Mouse (Mus musculus) midbrain, embryonic 12.5 days (tissue): Measurements from ENCODE around the gene Ccdc167. TPM values are rescaled to one million over a fixed set of nuclear protein-coding genes. Genes with fewer than 3 reads are reported as not detected.

Experiments
- ATAC-seq: fragments of 200-750 bp; cut with Nextera tagmentation; 2 replicates; pipeline ENCODE4 v1.8.0; 2017; ENCODE audit warnings: low read depth, moderate TSS enrichment, moderate library complexity; ENCODE audit not compliant: low FRiP score
- H3K27ac ChIP-seq: fragments of 300-500 bp; sonication (generic); replicated peaks from 2 replicates; pipeline ENCODE4 v1.5.1; 2016; ENCODE audit warnings: mild to moderate bottlenecking
- H3K27me3 ChIP-seq: fragments of 300-500 bp; sonication (generic); 2 replicates; pipeline ENCODE4 v1.6.1; 2016; ENCODE audit warnings: mild to moderate bottlenecking
- H3K36me3 ChIP-seq: fragments of 300-500 bp; sonication (generic); 2 replicates; pipeline ENCODE4 v1.6.1; 2016
- H3K4me1 ChIP-seq: fragments of 300-500 bp; sonication (generic); 2 replicates; pipeline ENCODE4 v1.6.1; 2016
- H3K4me2 ChIP-seq: fragments of 300-500 bp; sonication (generic); replicated peaks from 2 replicates; pipeline ENCODE4 v1.6.1; 2016; ENCODE audit warnings: mild to moderate bottlenecking, moderate library complexity
- H3K4me3 ChIP-seq: fragments of 300-500 bp; sonication (generic); 2 replicates; pipeline ENCODE4 v1.5.1; 2016; ENCODE audit warnings: mild to moderate bottlenecking
- H3K9ac ChIP-seq: fragments of 300-500 bp; sonication (generic); replicated peaks from 2 replicates; pipeline ENCODE4 v1.6.1; 2016; ENCODE audit warnings: mild to moderate bottlenecking, moderate library complexity
- H3K9me3 ChIP-seq: fragments of 300-500 bp; sonication (generic); 2 replicates; pipeline ENCODE4 v1.6.1; 2016; ENCODE audit warnings: mild to moderate bottlenecking
- WGBS: fragments of 180-500 bp; shearing (Covaris S2); methylation state at CpG from one replicate; pipeline ENCODE4 v1.1.7; 2016; 5-methylcytosine and 5-hydroxymethylcytosine counted together
- polyA plus RNA-seq: library from polyadenylated mRNA; unstranded; fragments of >200 nt; fragmentation: Nextera tagmentation; extraction: Ambion mirVana; gene quantifications from 2 replicates; pipeline ENCODE4 v1.2.1, GENCODE M21; 2016

Gene Ccdc167
- polyA plus RNA-seq, 1 experiment from 2014 or later, result 15.9 TPM

DNA sequence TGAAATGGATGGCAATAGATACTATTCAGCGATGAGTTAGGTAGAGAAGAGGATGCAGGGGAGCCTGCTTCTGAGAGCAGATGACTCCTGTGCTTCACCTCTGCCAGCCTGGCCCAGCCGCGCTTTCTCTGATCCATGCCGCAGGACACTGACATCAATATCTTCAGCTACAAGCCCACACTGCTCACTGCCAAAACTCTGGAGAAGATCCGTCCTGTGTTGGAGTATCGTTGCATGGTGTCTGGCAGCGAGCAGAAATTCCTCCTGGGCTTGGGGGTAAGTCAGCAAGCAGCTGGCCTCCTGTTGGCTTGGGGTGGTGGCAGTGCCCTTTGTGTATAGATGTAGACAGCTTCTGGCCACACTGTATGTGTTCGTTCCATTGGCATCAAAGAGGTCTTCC, 19.9 kb downstream of the Ccdc167 start:
- no peaks in the 10 kb centered on the region for H3K4me1 ChIP-seq
- peaks cover 83% of the 10 kb centered on the region for H3K36me3 ChIP-seq
- no peak for ATAC-seq
- H3K27ac ChIP-seq, result no peak overlapping the region
- H3K9ac ChIP-seq, result no peak overlapping the region
- 98% methylated on average over 8 of the region's 8 CpGs for WGBS
- H3K27me3 ChIP-seq, result no peaks in the 10 kb centered on the region
- no peaks in the 10 kb centered on the region for H3K9me3 ChIP-seq
- H3K4me3 ChIP-seq, result no peak overlapping the region
- no peak overlapping the region for H3K4me2 ChIP-seq

DNA sequence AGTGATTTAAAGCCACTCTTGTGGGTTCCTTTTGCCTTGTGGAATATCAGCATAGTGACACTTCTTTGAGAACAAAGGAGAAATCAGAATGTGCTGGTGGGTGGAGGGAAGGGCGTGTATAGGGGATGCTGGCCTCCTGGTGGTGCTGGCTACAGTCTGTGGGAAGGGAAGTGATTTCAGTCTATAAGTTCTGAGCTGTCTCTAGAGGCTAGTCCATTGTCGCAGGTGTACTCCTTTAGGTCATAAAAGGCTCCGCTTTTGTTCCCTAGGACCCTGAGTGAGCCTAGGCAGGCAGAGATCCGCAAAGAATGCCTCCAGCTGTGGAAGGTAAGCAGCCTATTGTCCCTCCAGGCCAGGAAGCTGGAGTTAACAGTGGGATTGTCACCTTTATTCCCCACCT, 22.3 kb downstream of the Ccdc167 start:
- Histone ChIP-seq H3K9ac (no peak overlapping the region), H3K9me3 (no peaks in the 10 kb centered on the region), H3K4me1 (no peaks in the 10 kb centered on the region), H3K4me2 (no peak overlapping the region), H3K36me3 (peaks cover 82% of the 10 kb centered on the region), H3K4me3 (no peak overlapping the region), H3K27me3 (no peaks in the 10 kb centered on the region), H3K27ac (no peak overlapping the region)
- no peak for ATAC-seq
- 86% methylated on average over 4 of the region's 4 CpGs for WGBS

- H3K27ac ChIP-seq, result no peak overlapping the region
- ATAC-seq, result no peak
- H3K9me3 ChIP-seq, result no peaks in the 10 kb centered on the region
- H3K4me3 ChIP-seq, result no peak overlapping the region
- no peak overlapping the region for H3K4me2 ChIP-seq
- H3K27me3 ChIP-seq, result no peaks in the 10 kb centered on the region
- 79% methylated on average over 2 of the region's 2 CpGs for WGBS
- peaks cover 79% of the 10 kb centered on the region for H3K36me3 ChIP-seq
- H3K9ac ChIP-seq, result no peak overlapping the region
- no peaks in the 10 kb centered on the region for H3K4me1 ChIP-seq
These were observed 23.3 kb downstream of the Ccdc167 start for GRCm38 (mm10) chr17:29693571-29693970.

DNA sequence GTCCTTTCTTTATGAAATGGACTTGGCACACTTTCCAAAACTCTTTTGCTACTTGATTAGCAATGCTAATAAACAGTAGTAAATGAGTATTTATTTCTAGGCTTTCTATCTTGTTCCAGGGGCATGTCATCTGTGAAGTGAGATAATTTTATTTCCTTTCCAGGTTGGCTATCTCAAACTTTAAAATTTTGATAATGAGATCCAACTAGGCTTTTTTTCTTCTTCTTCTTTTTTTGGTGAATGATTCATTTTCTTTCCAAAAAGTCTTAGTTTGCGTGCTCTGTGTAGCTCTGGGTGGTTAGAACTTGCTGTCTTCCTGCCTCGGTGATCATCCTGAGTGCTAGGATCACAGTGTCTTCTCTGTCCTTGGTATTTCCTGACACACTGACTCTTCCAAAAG, 24.0 kb downstream of the Ccdc167 start:
- H3K36me3 ChIP-seq, result peaks cover 78% of the 10 kb centered on the region
- no peak overlapping the region for H3K4me2 ChIP-seq
- WGBS, result 90% methylated on average over 2 of the region's 2 CpGs
- no peak overlapping the region for H3K9ac ChIP-seq
- H3K27me3 ChIP-seq, result no peaks in the 10 kb centered on the region
- H3K27ac ChIP-seq, result no peak overlapping the region
- no peaks in the 10 kb centered on the region for H3K4me1 ChIP-seq
- H3K9me3 ChIP-seq, result no peaks in the 10 kb centered on the region
- H3K4me3 ChIP-seq, result no peak overlapping the region
- ATAC-seq, result no peak

DNA sequence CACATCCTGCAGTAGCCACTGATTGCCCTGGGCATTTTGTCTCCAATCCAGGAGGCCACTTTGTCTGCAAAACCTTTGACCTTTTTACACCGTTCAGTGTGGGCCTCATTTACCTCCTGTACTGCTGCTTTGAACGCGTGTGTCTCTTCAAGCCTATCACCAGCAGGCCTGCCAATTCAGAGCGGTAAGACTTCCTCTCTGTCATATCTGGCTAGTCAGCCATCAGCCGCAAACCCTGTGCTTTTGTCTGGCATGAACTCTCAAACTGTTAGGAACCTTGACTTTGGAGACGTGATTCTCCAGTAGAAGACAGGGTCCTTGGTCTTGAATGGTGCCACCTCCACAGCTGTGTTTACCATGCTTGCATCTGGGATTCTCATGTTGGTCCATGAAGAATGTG, 26.6 kb downstream of the Ccdc167 start:
- Histone ChIP-seq H3K4me3 (no peak overlapping the region), H3K36me3 (peaks cover 80% of the 10 kb centered on the region), H3K4me2 (no peak overlapping the region), H3K9ac (no peak overlapping the region), H3K4me1 (no peaks in the 10 kb centered on the region), H3K9me3 (no peaks in the 10 kb centered on the region), H3K27me3 (no peaks in the 10 kb centered on the region), H3K27ac (no peak overlapping the region)
- no peak for ATAC-seq
- 86% methylated on average over 6 of the region's 6 CpGs for WGBS

DNA sequence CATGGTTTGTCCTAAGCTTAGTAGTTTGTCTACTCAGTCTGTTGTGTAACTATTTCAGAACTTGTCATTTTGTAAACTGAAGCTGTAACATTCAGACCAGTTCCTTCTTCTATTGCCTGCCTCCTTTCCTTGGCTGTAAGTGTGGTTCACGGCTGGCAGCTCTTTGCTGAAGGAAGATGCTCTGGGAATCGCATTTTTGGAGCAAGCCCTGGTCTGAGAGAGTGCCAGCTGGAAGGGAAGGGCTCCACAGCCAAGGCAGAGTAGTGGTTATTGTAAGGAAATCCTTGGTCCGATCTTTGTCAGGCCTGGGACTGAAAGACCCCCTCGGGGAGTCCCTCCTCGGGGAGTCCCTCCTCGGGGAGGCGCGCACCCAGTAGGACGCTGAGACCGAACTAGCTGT, 28.2 kb downstream of the Ccdc167 start:
- no peaks in the 10 kb centered on the region for H3K4me1 ChIP-seq
- 95% methylated on average over 10 of the region's 10 CpGs for WGBS
- no peak overlapping the region for H3K27ac ChIP-seq
- H3K36me3 ChIP-seq, result peaks cover 80% of the 10 kb centered on the region
- H3K9me3 ChIP-seq, result no peaks in the 10 kb centered on the region
- no peak for ATAC-seq
- no peaks in the 10 kb centered on the region for H3K27me3 ChIP-seq
- no peak overlapping the region for H3K4me2 ChIP-seq
- no peak overlapping the region for H3K9ac ChIP-seq
- no peak overlapping the region for H3K4me3 ChIP-seq

DNA sequence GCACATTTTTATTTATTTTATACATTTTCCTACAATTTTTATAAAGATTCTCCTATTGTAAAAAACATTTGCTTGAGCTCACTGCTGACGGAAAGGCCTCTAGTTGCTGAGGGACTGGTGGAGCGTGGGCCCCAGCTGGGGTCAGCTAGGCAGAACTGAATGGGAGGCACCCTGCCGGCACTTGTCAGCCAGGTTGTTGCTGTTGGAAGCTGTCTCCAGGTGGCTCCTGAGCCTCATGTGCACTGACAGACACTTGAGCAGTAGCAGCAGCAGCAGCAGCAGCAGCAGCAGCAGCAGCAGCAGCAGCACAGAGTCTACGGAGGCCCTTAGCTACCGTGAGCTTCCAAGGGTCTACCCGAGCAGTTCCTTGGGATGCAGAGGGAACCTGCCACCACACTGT, 29.5 kb downstream of the Ccdc167 start:
- WGBS, result 79% methylated on average over 6 of the region's 6 CpGs

GRCm38 (mm10) chr17:29686771-29687170, 30.1 kb downstream of the Ccdc167 start:
- Histone ChIP-seq H3K27me3 (no peaks in the 10 kb centered on the region), H3K36me3 (peaks cover 94% of the 10 kb centered on the region), H3K27ac (no peak overlapping the region), H3K9ac (no peak overlapping the region), H3K9me3 (no peaks in the 10 kb centered on the region), H3K4me3 (no peak overlapping the region), H3K4me2 (no peak overlapping the region), H3K4me1 (no peaks in the 10 kb centered on the region)
- no peak for ATAC-seq
- WGBS, result 89% methylated on average over 5 of the region's 5 CpGs

More for the DNA sequence above, 29.5 kb downstream of the Ccdc167 start:
- ATAC-seq, result no peak
- Histone ChIP-seq H3K36me3 (peaks cover 89% of the 10 kb centered on the region), H3K9ac (no peak overlapping the region), H3K27me3 (no peaks in the 10 kb centered on the region), H3K4me2 (no peak overlapping the region), H3K27ac (no peak overlapping the region), H3K4me3 (no peak overlapping the region), H3K4me1 (no peaks in the 10 kb centered on the region), H3K9me3 (no peaks in the 10 kb centered on the region)

- 93% methylated on average over 4 of the region's 4 CpGs for WGBS
- Histone ChIP-seq H3K36me3 (peaks cover 94% of the 10 kb centered on the region), H3K4me2 (no peak overlapping the region), H3K9me3 (no peaks in the 10 kb centered on the region), H3K4me1 (0 out of 2 replicates have a peak, but pooled peaks cover 4% of the 10 kb centered on the region), H3K27me3 (no peaks in the 10 kb centered on the region), H3K4me3 (no peak overlapping the region), H3K27ac (no peak overlapping the region), H3K9ac (no peak overlapping the region)
- no peak for ATAC-seq
These were observed 32.6 kb downstream of the Ccdc167 start for GRCm38 (mm10) chr17:29684275-29684674.

DNA sequence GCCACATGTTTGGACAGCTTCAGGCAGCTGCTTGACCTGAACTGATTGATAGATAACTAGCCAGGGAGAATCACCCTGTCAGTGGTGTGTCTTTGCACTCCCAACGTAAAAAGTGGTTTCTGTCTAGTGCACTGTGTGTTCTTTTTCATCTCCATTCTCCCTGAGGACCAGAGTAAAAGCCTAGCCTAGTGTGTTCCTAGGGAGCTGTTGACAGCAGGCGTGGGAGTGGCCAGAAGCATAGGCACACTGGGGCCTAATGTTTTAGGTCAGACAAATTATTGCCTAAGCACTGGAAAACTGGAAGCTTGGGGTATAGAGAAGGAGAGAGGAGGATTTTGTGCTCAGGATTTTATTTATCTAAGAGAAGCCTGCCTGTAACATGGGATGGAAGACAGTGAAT, 33.7 kb downstream of the Ccdc167 start:
- H3K27me3 ChIP-seq, result no peaks in the 10 kb centered on the region
- H3K9me3 ChIP-seq, result no peaks in the 10 kb centered on the region
- WGBS, result 76% methylated on average over 2 of the region's 2 CpGs
- no peak overlapping the region for H3K4me3 ChIP-seq
- H3K4me2 ChIP-seq, result no peak overlapping the region
- H3K36me3 ChIP-seq, result peaks cover 95% of the 10 kb centered on the region
- no peak for ATAC-seq
- H3K27ac ChIP-seq, result no peak overlapping the region
- H3K9ac ChIP-seq, result no peak overlapping the region
- 0 out of 2 replicates have a peak, but pooled peaks cover 4% of the 10 kb centered on the region for H3K4me1 ChIP-seq

GRCm38 (mm10) chr17:29682261-29682660, 34.6 kb downstream of the Ccdc167 start:
- WGBS, result 83% methylated on average over 7 of the region's 7 CpGs
- Histone ChIP-seq H3K27ac (no peak overlapping the region), H3K36me3 (peaks cover 95% of the 10 kb centered on the region)

GRCm38 (mm10) chr17:29681669-29682068, 35.2 kb downstream of the Ccdc167 start:
- Histone ChIP-seq H3K27me3 (no peaks in the 10 kb centered on the region), H3K4me3 (no peak overlapping the region), H3K9ac (no peak overlapping the region), H3K4me2 (no peak overlapping the region), H3K9me3 (no peaks in the 10 kb centered on the region), H3K4me1 (0 out of 2 replicates have a peak, but pooled peaks cover 4% of the 10 kb centered on the region), H3K36me3 (peaks cover 95% of the 10 kb centered on the region), H3K27ac (no peak overlapping the region)
- no peak for ATAC-seq
- 94% methylated on average over 9 of the region's 9 CpGs for WGBS

More at GRCm38 (mm10) chr17:29682261-29682660, 34.6 kb downstream of the Ccdc167 start:
- H3K4me2 ChIP-seq, result no peak overlapping the region
- H3K4me3 ChIP-seq, result no peak overlapping the region
- H3K9ac ChIP-seq, result no peak overlapping the region
- ATAC-seq, result no peak
- no peaks in the 10 kb centered on the region for H3K27me3 ChIP-seq
- no peaks in the 10 kb centered on the region for H3K9me3 ChIP-seq
- H3K4me1 ChIP-seq, result 0 out of 2 replicates have a peak, but pooled peaks cover 4% of the 10 kb centered on the region

- Histone ChIP-seq H3K4me2 (no peak overlapping the region), H3K27me3 (no peaks in the 10 kb centered on the region), H3K9me3 (no peaks in the 10 kb centered on the region), H3K4me1 (0 out of 2 replicates have a peak, but pooled peaks cover 4% of the 10 kb centered on the region), H3K9ac (no peak overlapping the region), H3K36me3 (peaks cover 95% of the 10 kb centered on the region), H3K4me3 (no peak overlapping the region), H3K27ac (0 out of 2 replicates have a peak overlapping the region, but pooled peaks have one; percentile 61)
- WGBS, result 90% methylated on average over 2 of the region's 2 CpGs
- ATAC-seq, result no peak
These were observed 35.9 kb downstream of the Ccdc167 start for GRCm38 (mm10) chr17:29680921-29681320.
